Mouse (Mus musculus) activated CD4-positive, CD25-positive, alpha-beta regulatory T cell, adult 4 months (primary cell): Measurements from ENCODE around the gene Usp53. TPM values are rescaled to one million over a fixed set of nuclear protein-coding genes. Genes with fewer than 3 reads are reported as not detected.
A peak's percentile ranks its signal among the peaks of the same experiment; 100 is the strongest.
"Not testable (repeated sequence)": the region's sequence is repeated elsewhere in the genome, so short reads cannot be mapped to it uniquely, and the experiment has no call there.

Experiments used
- ATAC-seq: one replicate; pipeline ENCODE4 v1.8.0; 2017
- polyA plus RNA-seq, 2 experiments: library from polyadenylated mRNA; unstranded; fragments of 100-300 nt; shearing (Covaris generic); gene quantifications; one replicate each; pipeline ENCODE4 v1.2.1; 2017

Gene Usp53
- polyA plus RNA-seq, 2 experiments from 2014 or later = 10.9 to 14.1 TPM

GRCm38 (mm10) chr3:122943387-122943890 is 40.9 kb downstream of the Usp53 start:
- peak; percentile 44 for ATAC-seq

- ATAC-seq = peak; percentile 68
Measured at GRCm38 (mm10) chr3:122939215-122939614, 45.1 kb downstream of the Usp53 start.

- not testable (repeated sequence) for ATAC-seq
Measured at GRCm38 (mm10) chr3:122937176-122937575, 47.1 kb downstream of the Usp53 start.

DNA sequence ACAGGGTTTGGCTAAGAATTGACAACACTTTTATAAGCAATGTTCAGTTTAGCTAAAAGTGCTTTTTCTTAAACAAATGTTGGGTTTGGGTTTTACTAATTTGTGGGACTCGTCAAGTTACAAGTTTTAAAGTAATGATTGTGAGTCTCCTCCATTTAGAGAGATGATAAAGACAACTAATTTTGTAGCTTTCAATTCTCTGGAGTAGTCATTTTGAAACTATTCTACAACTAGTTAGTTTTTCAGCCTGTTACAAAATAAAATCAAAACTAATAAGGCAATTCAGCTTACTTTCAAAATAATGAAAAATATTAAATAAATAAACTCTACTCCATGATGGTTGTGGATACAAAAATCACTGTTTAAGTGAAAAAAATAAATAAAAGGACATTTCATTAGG is 51.8 kb downstream of the Usp53 start:
- no peak for ATAC-seq

GRCm38 (mm10) chr3:122929723-122930122 is 54.6 kb downstream of the Usp53 start:
- no peak for ATAC-seq

DNA sequence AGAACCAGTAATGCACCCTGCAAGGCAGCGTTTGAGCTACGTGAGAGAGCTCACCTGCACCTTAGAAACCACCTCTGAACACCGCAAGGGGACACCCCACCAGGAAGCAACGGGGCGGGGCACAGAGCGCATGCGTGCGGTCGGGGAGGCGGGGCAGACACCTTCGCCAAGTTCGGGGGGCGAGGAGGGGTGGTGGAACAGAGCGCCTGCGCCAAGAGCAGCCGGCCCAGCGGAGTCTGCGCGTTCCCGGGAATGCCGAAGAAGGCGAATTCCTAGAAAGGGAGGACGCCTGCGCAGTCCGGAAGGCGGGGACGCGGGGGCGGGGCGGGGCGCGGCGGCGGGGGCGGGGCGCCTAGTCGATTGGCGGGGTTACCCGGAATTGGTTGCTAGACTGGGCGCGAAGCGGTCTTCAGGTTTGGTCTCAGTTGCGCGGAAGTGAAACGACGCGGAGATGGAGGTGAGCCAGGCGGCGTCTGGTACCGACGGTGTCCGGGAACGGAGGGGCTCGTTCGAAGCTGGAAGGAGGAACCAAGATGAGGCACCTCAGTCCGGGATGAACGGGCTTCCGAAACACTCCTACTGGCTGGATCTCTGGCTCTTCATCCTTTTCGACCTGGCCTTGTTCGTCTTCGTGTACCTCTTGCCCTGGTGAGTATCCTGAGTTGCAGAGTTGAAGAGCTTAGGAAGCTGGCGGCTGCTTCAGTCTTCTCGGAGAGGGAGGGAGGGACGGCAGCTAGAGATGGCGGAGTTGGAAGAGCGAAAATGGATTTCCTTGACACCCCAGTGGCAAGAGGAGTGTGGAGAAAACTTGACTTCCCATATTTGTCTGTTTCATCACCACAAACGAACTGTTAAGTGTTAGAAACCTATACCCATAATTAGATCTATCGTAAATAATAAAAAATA is 60.0 kb downstream of the Usp53 start, which contains the start of gene 1810037I17Rik:
Gene 1810037I17Rik, plus strand, starts transcription at position 195 of the 906 bp plus-strand sequence.
- ATAC-seq = peak; percentile 95

DNA sequence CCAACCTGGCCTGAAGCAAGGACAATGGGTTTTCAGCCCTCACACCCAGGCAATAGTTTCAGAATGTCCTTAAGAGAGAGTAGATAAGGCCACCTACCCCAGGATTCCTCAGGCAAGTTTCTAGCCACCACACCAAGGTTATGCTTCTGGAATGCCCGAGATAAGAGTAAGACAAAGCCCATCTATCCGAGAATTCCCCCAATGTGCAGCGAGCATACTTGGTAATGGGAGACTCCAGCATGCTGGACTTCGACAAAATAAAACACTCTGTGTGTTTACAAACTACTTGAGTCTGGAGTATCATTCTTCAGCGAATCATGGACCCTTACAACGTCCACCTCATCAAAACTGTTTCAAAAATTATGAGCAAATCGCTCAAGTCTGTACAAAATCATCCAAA is 61.2 kb downstream of the Usp53 start:
- no peak for ATAC-seq

GRCm38 (mm10) chr3:122921676-122922527 is 62.4 kb downstream of the Usp53 start:
- ATAC-seq = no peak

DNA sequence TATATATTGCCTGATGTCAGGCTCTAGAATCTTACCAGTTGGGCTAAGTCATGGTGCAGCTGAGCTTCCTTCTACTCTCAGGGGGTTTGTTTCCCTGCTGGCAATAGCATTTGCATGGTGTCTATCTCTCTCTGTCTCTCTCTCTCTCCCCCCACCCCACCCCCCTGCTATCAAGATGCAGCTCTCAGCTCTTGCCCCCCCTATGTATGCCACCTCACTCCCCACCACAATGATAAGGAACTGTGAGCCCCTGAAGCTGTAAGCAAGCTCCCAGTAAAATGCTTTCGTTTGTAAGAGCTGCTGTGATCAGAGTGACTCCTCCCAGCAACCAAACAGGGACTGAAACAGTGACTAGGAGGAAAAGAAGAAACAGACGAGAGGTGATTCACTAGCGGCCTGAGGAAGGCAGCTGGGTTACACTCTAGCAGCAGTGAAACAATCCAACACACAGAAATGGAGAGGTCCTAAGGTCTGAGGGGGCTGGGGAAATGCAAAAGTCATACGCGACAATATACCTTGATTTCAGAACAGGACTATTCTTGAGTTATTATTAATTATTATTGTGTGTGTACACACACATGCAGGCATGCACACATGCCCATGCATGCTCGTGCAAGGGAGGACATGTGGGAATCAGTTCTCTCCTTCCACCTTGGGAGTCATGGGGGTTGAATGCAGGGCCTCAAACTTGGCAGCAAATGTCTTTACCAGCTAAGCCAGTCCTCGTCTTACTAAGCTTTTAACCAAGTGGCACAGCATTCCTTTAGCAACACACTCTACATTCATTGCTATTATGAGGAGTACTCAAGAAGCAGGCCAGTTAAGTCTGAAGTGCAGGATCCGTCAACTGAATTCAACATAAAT is 63.5 kb downstream of the Usp53 start:
- ATAC-seq = no peak

GRCm38 (mm10) chr3:122919260-122919659 is 65.0 kb downstream of the Usp53 start, which contains the start of gene Gm10959:
TSS of gene Gm10959 (minus strand) at chr3:122919360.
- ATAC-seq = no peak

- ATAC-seq = no peak
Measured at GRCm38 (mm10) chr3:122918672-122919071, 65.6 kb downstream of the Usp53 start.

GRCm38 (mm10) chr3:122916191-122916680 is 68.1 kb downstream of the Usp53 start:
- ATAC-seq = no peak

GRCm38 (mm10) chr3:122915493-122915892 is 68.8 kb downstream of the Usp53 start:
- no peak for ATAC-seq

DNA sequence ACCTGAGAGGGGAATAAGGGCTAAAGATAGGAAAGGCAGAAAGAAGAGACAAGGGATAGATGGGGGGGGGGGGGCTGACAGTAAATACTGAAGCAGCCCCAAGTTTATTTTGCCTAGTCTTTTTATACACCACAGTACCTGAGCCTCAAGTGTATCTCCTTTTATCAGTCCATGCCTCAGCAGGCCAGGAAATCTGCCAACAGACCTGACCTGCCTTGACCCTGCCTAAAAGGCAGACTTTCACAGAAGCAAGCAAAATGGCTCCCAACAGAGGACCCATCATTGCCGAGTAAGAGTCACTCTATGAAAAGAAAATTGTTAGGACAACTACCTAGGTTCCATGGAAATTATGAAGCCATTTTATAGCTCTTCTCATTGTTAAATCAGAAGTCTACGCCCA is 76.5 kb downstream of the Usp53 start:
- ATAC-seq = no peak

GRCm38 (mm10) chr3:122903746-122904433 is 80.4 kb downstream of the Usp53 start:
- no peak for ATAC-seq

DNA sequence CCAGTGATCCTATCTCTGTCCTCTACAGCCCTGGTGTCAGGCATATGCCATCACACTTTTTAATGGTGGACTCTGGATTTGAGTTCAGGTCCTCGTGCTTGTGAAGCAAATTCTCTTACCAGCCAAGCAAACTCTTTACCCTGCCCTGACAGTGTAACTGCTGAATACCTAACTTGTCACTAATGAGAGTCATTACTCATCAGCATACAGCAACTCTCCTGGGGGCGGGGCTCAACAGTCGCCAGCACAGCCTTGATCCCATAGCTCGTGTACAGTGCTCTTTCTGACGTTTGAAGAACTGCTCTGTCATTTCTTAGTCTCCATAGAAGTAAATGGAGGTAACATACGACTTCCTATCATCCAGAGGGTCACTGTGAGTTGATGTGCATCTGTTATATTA is 86.1 kb downstream of the Usp53 start:
- ATAC-seq = no peak

DNA sequence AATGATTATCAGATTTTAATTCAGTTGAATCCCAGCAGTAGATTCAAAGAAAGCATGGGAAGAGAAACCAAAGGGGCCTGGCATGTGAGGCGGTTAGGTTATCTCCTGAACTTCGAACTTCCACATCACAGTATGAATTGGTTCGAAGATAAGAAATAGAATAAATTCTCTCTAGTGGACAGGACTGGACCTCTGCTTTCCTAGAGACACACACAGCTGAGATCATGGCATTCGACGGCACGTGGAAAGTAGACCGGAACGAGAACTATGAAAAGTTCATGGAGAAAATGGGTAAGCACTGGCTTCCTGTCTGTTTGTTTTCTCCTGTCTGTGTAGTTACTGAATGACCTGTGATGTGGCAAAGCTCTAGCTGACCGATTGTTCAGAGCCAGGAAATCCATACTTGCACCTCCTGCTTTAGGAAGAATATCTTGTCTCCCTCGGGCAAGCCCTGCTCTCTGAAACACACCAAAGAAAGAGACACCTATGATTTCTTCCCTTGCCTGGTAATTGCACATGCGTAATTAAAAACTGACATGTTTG is 89.0 kb downstream of the Usp53 start:
- ATAC-seq = no peak

DNA sequence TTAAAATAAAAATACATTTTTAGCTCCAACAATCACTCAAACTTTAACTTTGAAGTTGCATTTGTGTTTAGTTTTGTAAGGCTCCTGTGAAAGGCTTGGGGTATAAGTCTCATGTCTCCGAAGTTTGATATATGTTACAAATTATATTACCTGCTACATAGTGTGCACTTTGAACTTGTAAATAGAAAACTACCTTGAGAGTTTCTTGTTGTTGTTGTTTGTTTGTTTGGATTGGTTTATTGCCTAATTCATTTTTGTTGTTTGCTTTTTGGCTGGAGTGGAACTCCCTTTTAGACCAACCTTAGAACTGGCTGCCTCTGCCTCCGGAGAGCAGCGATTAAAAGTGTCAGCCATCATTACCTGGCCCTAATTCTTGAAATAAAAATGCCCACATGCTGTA is 89.5 kb downstream of the Usp53 start, which contains the start of gene Fabp2:
Gene Fabp2, plus strand, starts transcription at position 301 of the 400 bp plus-strand sequence.
- ATAC-seq = no peak

DNA sequence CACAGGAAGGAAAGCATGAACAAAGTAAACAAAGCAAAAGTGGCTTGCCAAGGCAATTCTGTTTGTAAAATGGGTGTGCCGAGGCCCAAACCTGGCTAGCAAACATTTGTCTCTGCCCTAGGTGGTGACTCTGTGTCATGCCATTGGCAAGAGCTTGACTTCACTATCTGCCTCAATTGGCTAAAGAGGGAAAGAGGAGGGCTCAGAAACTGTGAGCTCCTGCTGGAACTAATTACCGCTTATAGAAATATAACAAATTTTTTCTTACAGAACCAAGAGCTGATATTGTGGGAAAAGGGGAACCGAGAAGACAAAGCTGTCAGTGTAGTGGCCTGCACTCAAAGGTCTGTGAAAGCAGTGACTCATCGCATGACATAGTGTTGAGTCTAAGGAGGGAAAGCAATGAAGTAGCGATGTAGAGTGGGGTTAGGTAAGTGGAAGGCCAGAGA is 95.9 kb downstream of the Usp53 start:
- ATAC-seq = no peak

DNA sequence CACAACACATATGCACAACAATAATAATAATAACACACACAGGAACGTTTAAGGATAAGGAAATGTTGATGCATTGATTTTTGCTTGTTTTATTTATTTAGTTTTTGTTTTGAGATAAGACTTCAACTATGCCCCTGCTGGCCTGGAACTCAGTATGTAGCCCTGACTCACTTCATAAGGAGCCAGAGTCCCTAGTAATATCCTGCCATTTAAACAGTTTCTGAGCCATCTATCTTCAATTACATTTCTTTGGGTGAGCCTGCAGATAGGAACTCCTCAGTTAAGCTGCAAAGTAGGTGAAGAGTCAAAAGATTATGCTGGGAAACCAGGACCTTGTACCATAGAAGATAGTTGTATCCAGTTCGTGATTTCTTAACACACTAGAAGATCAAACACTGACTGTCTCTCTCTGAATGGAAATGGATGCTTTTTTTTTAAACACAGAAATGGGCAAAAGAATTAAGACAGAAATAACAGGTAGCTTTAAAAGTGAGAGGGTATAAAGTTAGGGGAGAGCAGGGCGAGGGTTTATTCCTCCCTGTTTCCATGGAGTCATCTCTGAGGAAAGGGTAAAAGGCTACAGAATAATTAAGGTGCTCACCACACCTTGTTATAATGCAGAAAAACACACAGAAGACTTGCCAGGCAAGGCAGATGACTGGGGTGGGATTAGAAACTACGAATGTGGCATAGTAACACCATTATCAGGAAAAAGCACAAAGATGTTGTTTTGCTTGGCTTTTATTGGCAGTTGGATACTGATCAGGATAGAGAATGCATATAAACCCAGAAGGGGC is 96.6 kb downstream of the Usp53 start:
- no peak for ATAC-seq
